Mouse (Mus musculus) left cerebral cortex, adult 2 months (tissue): Measurements from ENCODE around the gene Lcat. TPM values are rescaled to one million over a fixed set of nuclear protein-coding genes. Genes with fewer than 3 reads are reported as not detected.

Experiments
- DNase-seq, 2 experiments: peaks; one replicate each; pipeline ENCODE4 v3.0.0; 2021 to 2022; ENCODE audit warnings: low spot score in 2 of 2, mixed read lengths in 1 of 2; ENCODE audit errors: extremely low spot score in 1 of 2
- H3K27ac ChIP-seq: fragments of 200-600 bp; 2 replicates; pipeline ENCODE4 v1.8.1; 2022
- H3K4me3 ChIP-seq: fragments of 200-600 bp; 2 replicates; pipeline ENCODE4 v1.8.1; 2022
- CTCF ChIP-seq: fragments of 200-600 bp; IDR thresholded peaks from 2 replicates; pipeline ENCODE4 v1.8.1; 2022; ENCODE audit warnings: antibody characterized with exemption, mild to moderate bottlenecking, moderate library complexity
- intact Hi-C: fragments of 180-260 bp; cut with DNase I; formaldehyde crosslinking; loops from one replicate; pipeline ENCODE4 v1.15.1; 2025
- total RNA-seq, 2 experiments: library from RNA; stranded (reverse); gene quantifications; 2 replicates each; pipeline ENCODE4 v1.2.3; 2021

Lcat gene
- total RNA-seq, 2 experiments from 2014 or later = 25.3 to 25.8 TPM

- DNase-seq = peak; percentile 33 to 55
- Histone ChIP-seq H3K27ac (peak within 1 kb of the TSS; percentile 83), H3K4me3 (peak within 1 kb of the TSS; percentile 70)
- no peak for TF ChIP-seq CTCF
- intact Hi-C loops = no loop called here
Observed at GRCm38 (mm10) chr8:105965905-105966341, 22.7 kb upstream of the Lcat start, which contains the start of gene Slc12a4. TSS of gene Slc12a4 (minus strand) at chr8:105966097.

GRCm38 (mm10) chr8:105965266-105965904, 22.2 kb upstream of the Lcat start:
- H3K27ac ChIP-seq = peak overlapping the region; percentile 83
- DNase-seq = no peak
- TF ChIP-seq CTCF = no peak
- H3K4me3 ChIP-seq = peak overlapping the region; percentile 70
- intact Hi-C loops = no loop called here

- Histone ChIP-seq H3K4me3 (peak overlapping the region; percentile 70), H3K27ac (no peak overlapping the region; the same call in 1 of the 2 replicates)
- DNase-seq = no peak
- intact Hi-C loops = no loop called here
- no peak for TF ChIP-seq CTCF
Observed at GRCm38 (mm10) chr8:105964506-105965265, 21.5 kb upstream of the Lcat start.

GRCm38 (mm10) chr8:105961536-105961935, 18.4 kb upstream of the Lcat start:
- H3K4me3 ChIP-seq = no peak overlapping the region
- intact Hi-C loops = no loop called here
- DNase-seq = no peak
- H3K27ac ChIP-seq = no peak overlapping the region
- TF ChIP-seq CTCF = no peak

- intact Hi-C loops = no loop called here
- no peak overlapping the region for H3K27ac ChIP-seq
- no peak overlapping the region for H3K4me3 ChIP-seq
- DNase-seq = no peak
- TF ChIP-seq CTCF = no peak
Observed at GRCm38 (mm10) chr8:105961101-105961500, 17.9 kb upstream of the Lcat start.

GRCm38 (mm10) chr8:105959350-105959749, 16.2 kb upstream of the Lcat start:
- Histone ChIP-seq H3K4me3 (no peak overlapping the region), H3K27ac (no peak overlapping the region)
- no peak for DNase-seq
- TF ChIP-seq CTCF = no peak
- intact Hi-C loops = no loop called here

- Histone ChIP-seq H3K4me3 (no peak overlapping the region), H3K27ac (no peak overlapping the region)
- no peak for DNase-seq
- peak; percentile 15 for TF ChIP-seq CTCF
- intact Hi-C loops = no loop called here
Observed at GRCm38 (mm10) chr8:105957813-105958212, 14.6 kb upstream of the Lcat start.

- DNase-seq = no peak
- intact Hi-C loops = no loop called here
- no peak for TF ChIP-seq CTCF
- Histone ChIP-seq H3K4me3 (no peak overlapping the region), H3K27ac (no peak overlapping the region)
Observed at GRCm38 (mm10) chr8:105956556-105956955, 13.4 kb upstream of the Lcat start.

GRCm38 (mm10) chr8:105951057-105951659, 8.0 kb upstream of the Lcat start:
- TF ChIP-seq CTCF = no peak
- peak overlapping the region; percentile 78 for H3K27ac ChIP-seq
- DNase-seq = peak in 1 of 2 experiments; percentile 51
- intact Hi-C loops = no loop called here
- no peak overlapping the region for H3K4me3 ChIP-seq

GRCm38 (mm10) chr8:105949350-105949749, 6.2 kb upstream of the Lcat start:
- no peak overlapping the region for H3K27ac ChIP-seq
- intact Hi-C loops = no loop called here
- no peak for TF ChIP-seq CTCF
- no peak overlapping the region for H3K4me3 ChIP-seq
- peak in 1 of 2 experiments; percentile 59 for DNase-seq

- H3K27ac ChIP-seq = no peak overlapping the region; the same call in 1 of the 2 replicates
- no peak for DNase-seq
- intact Hi-C loops = no loop called here
- TF ChIP-seq CTCF = no peak
- H3K4me3 ChIP-seq = no peak overlapping the region
Observed at GRCm38 (mm10) chr8:105942542-105942941, 640 bp downstream of the Lcat start.

GRCm38 (mm10) chr8:105942026-105942425, 1.2 kb downstream of the Lcat start:
- no peak for TF ChIP-seq CTCF
- DNase-seq = no peak
- Histone ChIP-seq H3K27ac (no peak overlapping the region), H3K4me3 (no peak overlapping the region)
- intact Hi-C loops = no loop called here
